Mouse (Mus musculus) spleen, postnatal 14 days (tissue): ENCODE results near the gene Pknox1.
A peak's percentile ranks its signal among the peaks of the same experiment; 100 is the strongest.
"Not testable (repeated sequence)": the region's sequence is repeated elsewhere in the genome, so short reads cannot be mapped to it uniquely, and the experiment has no call there.

ENCODE experiments used
- DNase-seq, 2 experiments: peaks; one replicate each; pipeline ENCODE4 v3.0.0; 2021 to 2022; ENCODE audit warnings: low spot score in 2 of 2

The Pknox1 gene

GRCm38 (mm10) chr17:31597957-31598356 is 33.4 kb downstream of the Pknox1 start:
- no peak for DNase-seq

- no peak for DNase-seq
These were observed 34.1 kb downstream of the Pknox1 start for GRCm38 (mm10) chr17:31598593-31598992.

GRCm38 (mm10) chr17:31606424-31606823 is 41.9 kb downstream of the Pknox1 start:
- DNase-seq = no peak

- no peak for DNase-seq
These were observed 42.9 kb downstream of the Pknox1 start for GRCm38 (mm10) chr17:31607256-31607951.

- DNase-seq = not testable (repeated sequence)
These were observed 44.6 kb downstream of the Pknox1 start for GRCm38 (mm10) chr17:31609173-31609572.

GRCm38 (mm10) chr17:31609895-31610294 is 45.4 kb downstream of the Pknox1 start:
- DNase-seq = no peak

- no peak for DNase-seq
These were observed 48.7 kb downstream of the Pknox1 start for GRCm38 (mm10) chr17:31613086-31613755.

GRCm38 (mm10) chr17:31623101-31623500 is 58.6 kb downstream of the Pknox1 start:
- no peak for DNase-seq

GRCm38 (mm10) chr17:31627961-31628360 is 63.4 kb downstream of the Pknox1 start:
- no peak for DNase-seq

- DNase-seq = no peak
These were observed 66.7 kb downstream of the Pknox1 start for GRCm38 (mm10) chr17:31631081-31631800.

GRCm38 (mm10) chr17:31633007-31633406 is 68.5 kb downstream of the Pknox1 start:
- no peak for DNase-seq

GRCm38 (mm10) chr17:31634896-31635295 is 70.4 kb downstream of the Pknox1 start:
- DNase-seq = no peak

GRCm38 (mm10) chr17:31635781-31636180 is 71.2 kb downstream of the Pknox1 start:
- no peak for DNase-seq

- no peak for DNase-seq
These were observed 71.9 kb downstream of the Pknox1 start for GRCm38 (mm10) chr17:31636277-31636941.

GRCm38 (mm10) chr17:31636942-31637811 is 72.6 kb downstream of the Pknox1 start, which contains the start of gene Cbs:
Gene Cbs (minus strand): TSS chr17:31637238.
- peak in 1 of 2 experiments; percentile 28 for DNase-seq

- DNase-seq = no peak
These were observed 73.5 kb downstream of the Pknox1 start for GRCm38 (mm10) chr17:31637866-31638570.

- no peak for DNase-seq
These were observed 75.1 kb downstream of the Pknox1 start for GRCm38 (mm10) chr17:31639651-31640050.

- no peak for DNase-seq
These were observed 77.8 kb downstream of the Pknox1 start for GRCm38 (mm10) chr17:31642331-31642730.

- DNase-seq = no peak
These were observed 78.4 kb downstream of the Pknox1 start for GRCm38 (mm10) chr17:31642913-31643312.
